Mouse (Mus musculus): Measurements from ENCODE around the gene Manba.

Manba gene

DNA sequence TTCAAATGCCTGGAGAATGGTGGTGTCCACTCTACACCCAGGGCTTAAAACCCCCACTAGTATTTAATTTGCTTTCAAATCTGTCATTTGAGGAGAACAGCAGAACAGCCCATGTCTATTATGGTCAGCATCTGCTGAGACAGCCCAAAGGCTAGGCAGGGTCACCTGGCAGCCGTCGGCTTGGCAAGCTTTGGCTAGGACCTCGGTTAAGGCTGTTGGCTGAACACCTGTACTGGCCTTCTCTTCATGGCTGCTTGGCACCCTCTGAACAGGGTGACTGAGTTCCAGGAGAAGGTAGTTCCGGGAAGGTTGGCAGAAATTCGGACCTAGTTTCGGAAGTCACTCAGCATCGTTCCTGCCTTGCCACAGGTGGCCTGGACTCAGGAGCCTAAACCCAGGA lies 96.8 kb downstream of the Manba start:
- no peak for DNase-seq (ENCODE audit: low spot score in 2 of 2)

DNA sequence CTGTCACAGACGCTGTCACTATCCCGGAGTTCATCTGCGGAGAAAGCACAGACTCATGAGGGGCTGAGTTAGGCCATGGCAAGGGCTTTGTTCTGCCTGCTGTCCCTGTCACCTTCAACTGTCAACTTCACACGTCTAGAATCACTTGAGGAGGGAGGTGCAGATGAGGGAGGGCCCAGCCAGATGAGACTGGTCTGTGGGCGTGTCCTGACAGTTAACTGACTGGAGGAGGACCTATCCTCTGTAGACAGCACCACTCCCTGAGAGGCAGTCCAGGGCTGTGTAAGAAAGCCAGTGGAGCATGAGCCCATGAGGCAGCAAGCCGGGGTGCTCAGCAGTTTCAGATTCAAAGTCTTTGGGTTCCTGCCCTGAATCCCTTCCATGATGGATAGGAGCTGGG lies 100.1 kb downstream of the Manba start:
- no peak for DNase-seq (ENCODE audit: low spot score in 2 of 2)

- no peak for DNase-seq (ENCODE audit: low spot score in 2 of 2)
Measured at GRCm38 (mm10) chr3:135586060-135586459, 100.6 kb downstream of the Manba start.

DNA sequence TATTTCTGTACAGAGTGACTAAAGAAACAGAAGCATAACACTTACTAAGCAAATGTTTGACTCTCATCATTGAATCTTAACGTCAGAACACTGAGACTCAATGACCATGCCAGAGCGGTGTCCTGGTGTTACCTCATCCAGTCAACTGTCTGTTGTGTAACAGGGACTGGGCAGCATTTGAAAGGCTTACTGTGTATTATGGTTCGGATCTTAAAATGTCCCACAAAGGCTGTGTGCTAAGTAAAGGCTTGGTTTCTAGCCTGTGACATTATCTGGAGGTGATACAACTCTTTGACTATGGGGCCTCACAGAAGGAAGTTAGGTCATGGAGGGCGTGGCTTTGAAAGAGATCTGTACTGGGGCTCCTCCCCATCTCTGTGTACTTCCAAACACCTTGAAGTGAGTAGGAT lies 101.1 kb downstream of the Manba start:
- no peak for DNase-seq (ENCODE audit: low spot score in 2 of 2)

DNA sequence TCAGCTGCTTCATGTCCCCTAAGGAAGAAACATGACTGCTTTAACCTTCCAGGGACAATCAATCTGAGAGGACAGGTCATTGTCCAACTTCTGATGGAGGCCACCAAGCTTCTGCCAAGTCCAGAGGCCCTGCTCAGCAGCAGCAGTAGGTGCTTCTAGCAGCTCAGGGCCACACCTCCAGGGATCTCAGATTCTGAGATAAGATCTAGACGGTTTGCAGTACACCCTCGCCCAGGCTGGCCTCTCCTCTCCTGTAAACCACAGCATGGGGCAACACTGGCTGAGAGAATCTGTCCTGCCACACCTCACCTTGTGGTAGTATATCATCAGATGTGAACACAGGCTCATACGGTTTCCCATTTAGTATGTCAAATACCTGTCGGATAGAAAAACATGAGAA lies 105.1 kb downstream of the Manba start:
- DNase-seq (ENCODE audit: low spot score in 2 of 2) = no peak

GRCm38 (mm10) chr3:135591376-135591775 lies 106.0 kb downstream of the Manba start:
- DNase-seq (ENCODE audit: low spot score in 2 of 2) = no peak

- no peak for DNase-seq (ENCODE audit: low spot score in 2 of 2)
Measured at GRCm38 (mm10) chr3:135592011-135592410, 106.6 kb downstream of the Manba start.

- peak; percentile 57 to 64 for DNase-seq (ENCODE audit: low spot score in 2 of 2)
Measured at GRCm38 (mm10) chr3:135594238-135594917, 109.0 kb downstream of the Manba start.

GRCm38 (mm10) chr3:135597014-135597413 lies 111.6 kb downstream of the Manba start:
- no peak for DNase-seq (ENCODE audit: low spot score in 2 of 2)

- DNase-seq (ENCODE audit: low spot score in 2 of 2) = no peak
Measured at GRCm38 (mm10) chr3:135598355-135598754, 112.9 kb downstream of the Manba start.

GRCm38 (mm10) chr3:135602731-135603130 lies 117.3 kb downstream of the Manba start:
- no peak for DNase-seq (ENCODE audit: low spot score in 2 of 2)

- no peak for DNase-seq (ENCODE audit: low spot score in 2 of 2)
Measured at GRCm38 (mm10) chr3:135604626-135605417, 119.4 kb downstream of the Manba start.

DNA sequence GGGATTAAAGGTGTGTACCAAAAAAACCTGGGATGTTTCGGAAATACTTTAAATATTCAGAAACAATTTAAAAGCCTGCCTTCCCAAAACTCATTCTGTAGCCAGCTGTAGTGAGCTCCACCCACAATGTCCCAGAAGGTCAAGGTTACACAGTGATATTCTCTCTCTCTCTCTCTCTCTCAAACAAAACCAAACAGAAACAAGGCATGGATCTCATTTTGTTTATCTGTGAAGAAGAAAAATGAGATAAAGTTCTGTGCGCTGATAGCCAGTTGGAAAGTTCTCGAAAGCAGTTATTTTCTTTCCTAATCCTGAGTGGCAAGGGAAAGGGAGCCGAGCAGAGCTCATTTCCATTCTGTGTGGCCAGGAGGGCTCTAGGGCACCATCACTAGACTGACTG lies 120.1 kb downstream of the Manba start:
- no peak for DNase-seq (ENCODE audit: low spot score in 2 of 2)

DNA sequence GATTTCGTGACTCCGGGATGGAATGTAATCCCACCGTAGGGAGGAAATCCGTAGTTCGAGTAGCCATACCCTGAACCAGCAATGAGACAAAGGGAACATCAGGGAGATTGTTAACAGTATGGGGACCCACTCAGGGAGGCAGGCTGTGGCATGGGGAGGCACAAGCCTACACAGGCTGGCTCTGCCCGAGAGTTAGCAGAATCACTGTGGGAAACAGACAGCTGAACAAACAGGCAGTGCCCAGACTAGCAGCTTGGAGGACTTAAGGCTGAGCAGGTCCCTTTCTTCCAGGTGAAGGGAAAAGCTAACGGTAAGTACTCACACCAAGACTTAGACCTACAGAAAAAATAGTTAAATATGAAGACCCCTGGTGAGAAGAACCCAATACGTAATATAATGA lies 121.2 kb downstream of the Manba start:
- no peak for DNase-seq (ENCODE audit: low spot score in 2 of 2)

GRCm38 (mm10) chr3:135607021-135607420 lies 121.6 kb downstream of the Manba start:
- DNase-seq (ENCODE audit: low spot score in 2 of 2) = no peak

GRCm38 (mm10) chr3:135607660-135608473 lies 122.5 kb downstream of the Manba start:
- DNase-seq (ENCODE audit: low spot score in 2 of 2) = peak; percentile 70 to 74

- DNase-seq (ENCODE audit: low spot score in 2 of 2) = no peak
Measured at GRCm38 (mm10) chr3:135610221-135610620, 124.8 kb downstream of the Manba start.

GRCm38 (mm10) chr3:135614376-135614775 lies 129.0 kb downstream of the Manba start:
- no peak for DNase-seq (ENCODE audit: low spot score in 2 of 2)

DNA sequence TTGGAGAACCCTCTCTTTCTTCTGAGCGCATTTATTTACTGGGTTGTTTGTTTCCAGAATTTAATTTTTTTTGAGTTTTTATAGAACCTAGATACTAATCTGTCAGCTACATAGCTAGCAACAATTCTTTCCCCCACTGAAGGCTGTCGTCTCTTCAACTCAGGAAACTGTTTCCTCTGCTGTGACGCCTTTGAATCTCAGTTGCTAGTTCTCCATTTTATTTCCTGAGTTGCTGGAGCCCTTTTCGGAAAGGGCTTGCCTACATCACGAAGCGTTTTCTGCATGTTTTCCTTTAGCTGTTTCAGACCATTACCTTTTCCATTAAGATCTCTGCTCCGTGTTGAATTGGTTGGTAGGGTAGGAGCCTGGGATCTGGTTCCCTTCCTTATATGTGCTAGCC lies 131.3 kb downstream of the Manba start:
- peak; percentile 45 to 54 for DNase-seq (ENCODE audit: low spot score in 2 of 2)

All from spleen, postnatal 36 days (tissue).